Mouse (Mus musculus) ovary, adult 18-20 months (tissue): ENCODE measurements around the gene Calr3.

Experiments used
- DNase-seq: peaks from one replicate; pipeline ENCODE4 v3.0.0; 2022; ENCODE audit warnings: low spot score, mixed read lengths

The Calr3 gene

DNA sequence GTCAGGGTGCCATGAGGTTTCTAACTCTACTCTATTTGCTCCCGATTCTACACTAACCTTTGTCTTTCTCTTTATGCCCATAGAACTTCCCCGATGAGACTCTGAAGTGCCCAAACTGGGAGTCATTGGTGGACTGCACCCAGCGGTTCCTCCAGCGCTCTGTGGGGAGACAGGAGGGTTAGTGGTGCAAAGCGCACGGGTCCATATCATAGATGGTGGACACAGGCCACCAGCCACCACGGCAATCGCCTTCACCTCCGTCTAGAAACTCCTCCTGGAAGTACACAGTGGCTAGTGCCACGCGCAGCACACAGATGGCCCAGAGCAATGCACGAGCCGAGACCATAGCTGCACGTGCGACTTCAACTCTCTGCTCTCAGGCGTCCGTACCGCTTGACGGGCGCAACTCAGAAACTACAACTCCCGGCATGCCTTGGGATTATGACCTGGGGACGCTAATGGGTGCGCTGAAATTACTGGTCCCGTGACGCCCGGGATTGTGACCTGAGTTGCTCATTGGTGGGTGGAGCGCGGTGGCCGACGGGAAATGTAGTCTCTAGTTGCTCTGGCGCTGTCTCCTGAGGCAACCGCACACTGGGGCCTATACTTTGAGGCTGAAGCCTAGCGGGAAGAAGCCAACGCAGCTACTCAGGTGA, at the start of gene Calr3, which contains the start of gene 1700030K09Rik:
Gene Calr3, minus strand, starts transcription at position 533 of the 656 bp plus-strand sequence.
Gene 1700030K09Rik, plus strand, starts transcription at position 543 of the 656 bp plus-strand sequence.
- DNase-seq, result peak; percentile 95

DNA sequence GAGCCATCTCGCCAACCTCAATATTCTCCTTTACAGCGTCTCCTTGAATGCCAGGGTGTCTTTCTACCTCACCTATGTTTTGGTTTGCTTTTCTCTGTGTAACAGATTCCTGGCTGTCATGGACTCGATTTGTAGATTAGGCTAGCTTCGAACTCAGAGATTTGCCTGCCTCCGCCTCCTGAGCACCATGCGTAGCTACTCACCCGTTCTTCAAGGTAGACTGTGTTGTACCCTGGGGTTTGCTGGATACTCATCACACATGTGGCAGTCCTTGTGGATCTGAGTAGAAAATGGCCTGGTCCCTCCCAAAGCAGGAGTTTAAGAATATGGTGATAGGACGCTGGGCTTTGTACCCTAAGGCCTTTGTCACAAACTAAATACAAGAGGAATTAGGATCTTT, 49.7 kb upstream of the Calr3 start:
- no peak for DNase-seq

DNA sequence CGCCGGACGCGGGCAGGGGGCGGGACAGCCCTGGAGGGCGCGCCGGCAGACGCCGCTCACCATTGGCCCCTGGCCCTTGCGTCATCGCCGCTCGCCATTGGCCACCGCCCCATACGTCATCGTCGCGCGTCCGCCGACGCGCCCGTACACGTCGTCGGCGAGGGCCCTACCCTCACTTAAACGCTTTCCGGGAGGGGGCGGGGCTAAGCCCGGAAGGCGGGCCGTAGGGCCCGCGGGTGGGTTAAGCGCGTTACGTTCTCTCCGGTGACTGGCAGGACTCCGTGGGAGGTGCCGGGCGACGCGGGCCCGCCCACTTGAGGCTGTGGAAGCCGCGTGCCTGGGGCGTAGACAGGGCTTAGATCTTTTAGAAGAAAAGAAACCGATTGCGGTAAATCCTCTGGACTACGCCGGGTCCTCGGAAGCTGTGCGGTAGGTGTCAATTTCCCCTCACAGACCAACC, 49.0 kb upstream of the Calr3 start:
- peak; percentile 99 for DNase-seq

DNA sequence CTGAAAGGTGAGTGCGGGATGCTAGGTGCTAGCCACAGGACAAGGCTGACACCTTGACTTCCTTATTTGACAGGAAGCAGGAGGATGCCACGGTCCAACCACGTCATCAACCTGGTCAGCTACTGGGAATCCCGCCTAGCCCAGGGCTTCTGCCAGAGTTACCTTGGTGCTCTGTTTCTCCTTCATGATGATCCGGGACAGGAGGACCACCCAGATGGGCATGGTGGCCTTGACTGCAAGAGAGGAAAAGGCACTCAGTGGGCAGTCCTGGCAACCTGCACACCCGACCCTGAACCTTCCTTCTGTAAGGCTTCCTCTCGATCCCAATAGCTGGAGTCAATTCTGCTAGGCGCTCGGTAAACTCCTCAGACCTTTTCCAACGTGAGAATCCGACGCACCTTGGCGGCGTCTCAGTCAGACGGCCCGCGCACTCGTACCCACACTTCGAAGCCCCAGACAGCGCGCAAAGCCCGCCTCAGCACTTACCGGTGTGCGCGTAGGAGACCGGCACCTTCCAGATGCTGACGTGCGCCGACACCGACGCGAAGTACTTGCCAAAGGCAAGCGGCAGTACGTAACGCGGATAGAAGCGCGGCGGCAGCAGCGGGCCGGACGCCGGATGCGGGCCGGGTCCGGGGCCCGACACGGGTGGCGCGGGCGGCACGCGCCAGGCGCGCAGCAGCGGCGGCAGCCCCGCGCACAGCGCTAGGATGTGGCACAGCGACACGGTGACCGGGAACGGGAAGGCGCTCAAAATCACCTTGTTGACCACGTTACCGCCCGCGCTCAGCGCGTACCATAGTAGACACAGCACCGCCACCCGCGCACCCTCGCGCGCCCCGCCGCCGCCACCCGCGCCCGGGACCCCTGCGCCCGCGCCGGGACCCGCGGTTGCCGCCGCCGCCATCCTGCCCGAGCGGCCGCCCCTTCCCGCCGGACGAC, 48.3 kb upstream of the Calr3 start, which contains the start of gene Slc35e1:
Gene Slc35e1, minus strand, starts transcription at position 935 of the 942 bp plus-strand sequence.
- DNase-seq, result no peak

DNA sequence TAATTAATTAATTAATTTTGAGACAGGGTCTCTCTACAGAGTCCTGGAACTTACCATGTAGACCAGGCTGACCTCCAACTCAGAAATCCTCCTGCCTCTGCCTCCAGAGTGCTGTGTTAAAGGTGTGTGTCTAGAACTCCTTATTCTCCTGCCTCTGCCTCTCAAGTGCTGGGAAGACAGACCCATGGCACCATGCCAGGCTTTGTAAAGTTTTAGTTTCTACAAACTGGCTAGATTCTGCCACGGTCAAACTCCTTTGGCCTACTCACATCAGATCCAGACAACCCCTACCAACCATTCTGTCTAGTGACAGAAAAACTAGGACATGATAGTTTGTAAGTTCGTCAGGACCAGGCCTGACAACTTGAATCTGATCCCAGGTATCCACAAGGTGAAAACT, 47.3 kb upstream of the Calr3 start:
- no peak for DNase-seq

DNA sequence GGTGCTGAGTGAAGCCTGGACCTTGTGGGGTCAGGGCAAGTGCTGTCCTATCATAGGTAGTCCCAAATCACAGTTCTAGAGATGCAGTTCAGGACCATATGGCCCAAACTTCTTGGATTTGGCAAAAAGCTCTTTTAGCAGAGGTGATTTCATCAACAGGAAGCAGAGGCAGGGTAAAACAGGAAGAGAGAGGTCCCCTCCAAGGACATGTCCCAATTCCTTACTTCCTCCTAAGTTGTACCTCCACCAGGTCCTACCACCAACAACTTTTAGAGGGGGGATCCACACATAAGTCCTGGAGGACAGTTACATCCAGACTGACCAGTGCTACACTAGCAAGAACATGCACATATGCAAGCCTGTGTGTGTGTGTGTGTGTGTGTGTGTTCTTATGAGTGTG, 43.3 kb upstream of the Calr3 start:
- no peak for DNase-seq

DNA sequence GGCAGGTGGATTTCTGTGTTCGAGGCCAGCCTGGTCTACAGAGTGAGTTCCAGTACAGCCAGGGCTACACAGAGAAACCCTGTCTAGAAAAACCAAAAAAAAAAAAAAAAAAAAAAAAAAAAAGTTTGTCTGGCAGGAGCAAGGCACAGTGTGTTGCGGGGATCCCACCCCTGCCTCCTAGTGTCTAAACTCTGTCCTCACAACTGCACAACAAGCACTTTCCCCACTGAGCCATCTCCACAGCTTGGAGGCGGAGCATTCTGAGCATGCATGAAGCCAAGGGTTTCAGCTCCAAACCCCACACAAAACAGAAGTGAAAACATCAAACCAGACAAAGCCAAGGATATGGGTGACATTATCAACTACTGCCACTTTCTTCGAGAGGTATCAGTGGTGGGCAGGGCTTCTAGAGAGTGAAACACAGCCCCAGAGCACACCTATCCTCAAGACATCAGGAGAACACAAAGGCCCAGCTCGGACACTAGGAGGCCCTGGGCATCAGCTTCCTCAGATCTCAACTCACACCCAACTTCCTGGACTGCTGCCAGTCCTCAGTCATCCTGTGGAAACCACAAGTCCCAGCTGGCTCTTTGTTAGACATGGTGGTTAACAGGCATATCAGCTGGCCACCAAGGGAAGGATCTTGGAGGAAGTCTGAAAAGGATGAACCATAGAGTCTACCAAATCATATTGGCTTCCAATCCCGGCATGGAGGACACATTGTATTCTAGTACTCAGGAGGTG, 42.0 kb upstream of the Calr3 start:
- DNase-seq, result no peak

DNA sequence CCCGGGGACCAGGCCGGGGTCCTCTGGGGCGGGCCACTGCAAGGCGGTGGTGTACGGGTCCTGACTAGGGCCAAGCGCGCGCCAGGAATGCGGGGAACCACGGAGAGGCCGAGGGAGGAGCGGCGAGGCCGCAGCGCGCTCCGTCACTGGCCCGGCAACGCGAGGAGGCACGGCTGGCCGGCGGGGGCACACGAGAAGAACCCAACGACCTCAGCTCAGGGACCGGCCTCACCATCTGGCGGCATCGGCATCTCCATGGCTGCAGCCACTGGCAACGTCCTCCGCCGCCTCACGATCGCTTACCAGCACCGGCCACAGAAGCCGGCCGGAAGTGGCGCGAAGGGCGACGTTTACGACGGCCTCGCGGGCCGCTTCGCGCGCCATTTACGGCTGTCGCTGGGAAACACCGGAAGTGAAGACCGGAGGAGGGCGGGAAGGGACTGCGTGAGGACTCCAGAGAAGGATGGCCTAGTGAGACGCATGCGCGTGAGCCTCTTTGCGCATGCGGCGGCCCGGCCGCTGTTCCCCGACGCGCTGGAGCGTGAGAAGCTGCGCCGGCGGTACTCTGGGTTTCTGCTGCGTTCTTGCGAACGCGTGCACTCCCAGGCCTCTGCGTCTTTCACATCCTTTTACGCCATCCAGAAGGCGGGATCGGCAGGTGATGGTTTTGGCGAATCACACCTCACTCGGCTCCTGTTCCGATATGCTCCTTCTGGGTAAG, 31.3 kb upstream of the Calr3 start, which contains the start of gene Cherp:
Gene Cherp, minus strand, starts transcription at position 401 of the 721 bp plus-strand sequence.
- peak; percentile 98 for DNase-seq

DNA sequence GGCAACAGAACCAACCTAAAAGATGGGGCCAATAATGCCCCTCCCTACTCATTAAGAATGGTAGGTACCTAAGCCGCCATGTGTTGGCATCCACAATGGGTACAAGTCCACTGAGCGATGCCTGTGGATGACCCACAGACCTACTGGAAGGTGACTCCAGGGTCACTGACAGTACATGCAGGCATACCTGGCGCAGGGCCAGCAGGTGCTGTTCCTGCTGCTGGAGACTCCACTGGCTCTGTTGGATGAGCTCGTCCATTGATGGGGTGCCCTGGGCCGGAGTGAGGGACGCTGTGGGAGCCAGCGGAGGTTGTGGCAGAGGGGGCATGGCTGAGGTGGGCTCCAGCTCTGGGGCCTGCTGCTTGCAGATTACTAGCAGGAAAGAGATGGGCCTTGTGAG, 27.0 kb upstream of the Calr3 start:
- no peak for DNase-seq

DNA sequence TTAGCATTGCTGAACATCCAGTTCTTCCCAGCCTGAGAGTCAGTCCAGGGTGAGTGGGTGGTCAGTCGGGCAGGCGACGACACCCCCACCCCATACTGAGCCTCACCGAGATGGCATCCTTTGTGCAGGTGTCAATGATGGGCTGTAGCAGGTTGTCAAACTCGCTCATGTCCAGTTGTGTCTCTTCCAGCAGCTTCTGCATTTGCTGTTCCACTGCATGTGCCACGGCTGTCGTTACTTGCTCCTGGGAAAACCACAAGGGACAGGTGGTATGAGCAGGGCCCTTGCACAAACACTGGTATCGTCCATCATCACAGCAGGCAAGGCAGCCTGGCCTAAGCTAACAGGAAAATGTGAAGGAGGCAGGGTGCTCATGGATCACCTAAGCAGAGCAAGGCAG, 26.3 kb upstream of the Calr3 start:
- DNase-seq, result no peak

DNA sequence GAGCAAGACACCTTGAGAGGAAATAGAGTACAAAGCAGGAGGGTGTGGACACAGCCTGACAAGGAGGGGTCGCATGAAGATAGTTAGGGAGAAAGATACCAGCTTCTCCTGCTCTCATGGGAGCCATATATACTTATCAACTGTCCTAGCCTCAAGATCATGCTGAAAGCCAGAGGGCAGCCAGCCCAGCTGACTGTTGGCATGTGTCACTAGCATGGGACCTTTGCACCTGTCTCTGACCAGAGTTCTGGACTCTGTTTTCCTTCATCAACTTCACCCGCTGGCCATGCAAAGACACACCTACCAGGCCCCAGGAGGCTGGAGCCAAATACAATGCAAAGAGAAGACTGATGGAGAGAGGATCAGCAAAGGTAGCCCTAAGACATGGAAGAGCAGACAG, 25.6 kb upstream of the Calr3 start:
- no peak for DNase-seq

DNA sequence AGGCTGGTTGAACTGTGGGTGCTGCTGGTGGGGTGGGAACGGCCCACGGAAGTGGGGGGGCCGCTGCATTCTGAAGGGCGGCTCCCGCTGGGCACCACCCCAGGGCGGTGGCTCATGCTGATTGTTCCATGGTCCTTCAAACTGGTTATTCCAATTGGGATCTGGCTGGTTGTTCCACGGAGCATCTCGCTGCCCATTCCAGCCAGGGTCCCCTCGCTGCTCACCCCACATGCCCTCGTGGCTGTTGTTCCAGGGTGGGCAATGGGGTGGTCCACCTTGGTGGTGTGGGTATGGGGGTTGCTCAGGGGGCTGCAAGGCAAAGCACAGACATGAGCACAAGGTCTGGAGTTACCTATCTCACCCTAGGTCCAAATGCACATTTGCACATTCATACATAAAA, 20.5 kb upstream of the Calr3 start:
- no peak for DNase-seq

DNA sequence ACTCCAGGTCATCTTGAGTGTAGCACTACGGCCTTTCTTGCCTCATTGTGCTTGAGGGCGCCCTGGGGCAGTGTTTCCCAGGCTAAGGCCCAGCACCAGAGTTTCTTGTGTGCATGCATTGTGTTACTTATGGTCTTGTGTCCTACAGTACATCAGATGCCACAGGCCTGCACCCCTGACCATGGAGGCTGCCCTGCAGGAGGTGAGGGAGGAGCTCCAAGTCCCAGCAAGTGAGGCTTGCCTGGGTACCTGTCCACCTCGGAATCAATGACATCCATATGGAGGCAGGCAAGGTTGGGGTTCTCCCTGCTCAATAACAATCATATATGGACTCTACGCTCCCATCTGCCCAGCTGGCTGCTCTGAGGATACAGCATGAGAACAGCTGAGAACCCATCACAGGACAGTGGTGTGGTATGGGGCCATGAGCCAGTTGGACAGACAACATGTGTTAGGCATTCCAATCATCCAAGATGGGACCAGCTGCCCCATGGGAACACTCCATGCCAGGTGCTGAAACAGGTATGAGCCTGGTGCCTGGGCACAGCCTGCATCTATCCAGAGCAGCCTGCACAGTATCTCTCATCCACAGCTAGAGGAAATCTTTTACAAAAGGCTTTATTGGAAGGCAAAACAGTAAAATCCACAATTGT, 16.3 kb upstream of the Calr3 start:
- no peak for DNase-seq

DNA sequence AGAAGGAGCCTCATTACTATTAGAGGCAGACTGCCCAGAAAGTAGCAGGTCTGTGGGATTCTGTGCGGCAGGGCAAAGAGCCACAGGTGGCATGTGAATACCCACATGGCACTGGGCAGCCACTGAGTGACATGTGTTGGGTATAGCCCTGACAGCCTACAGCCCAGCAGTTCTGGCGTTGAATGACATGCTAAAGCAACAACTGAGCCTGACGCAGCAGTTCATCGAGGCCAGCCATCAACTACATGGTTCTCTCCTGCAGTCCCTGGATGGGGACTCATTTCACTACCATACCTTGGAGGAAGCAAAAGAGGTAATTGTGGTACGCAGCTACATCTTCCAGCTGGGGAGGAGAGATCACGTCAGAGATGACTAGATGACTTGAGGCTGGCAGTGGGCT, 14.8 kb upstream of the Calr3 start:
- DNase-seq, result no peak

DNA sequence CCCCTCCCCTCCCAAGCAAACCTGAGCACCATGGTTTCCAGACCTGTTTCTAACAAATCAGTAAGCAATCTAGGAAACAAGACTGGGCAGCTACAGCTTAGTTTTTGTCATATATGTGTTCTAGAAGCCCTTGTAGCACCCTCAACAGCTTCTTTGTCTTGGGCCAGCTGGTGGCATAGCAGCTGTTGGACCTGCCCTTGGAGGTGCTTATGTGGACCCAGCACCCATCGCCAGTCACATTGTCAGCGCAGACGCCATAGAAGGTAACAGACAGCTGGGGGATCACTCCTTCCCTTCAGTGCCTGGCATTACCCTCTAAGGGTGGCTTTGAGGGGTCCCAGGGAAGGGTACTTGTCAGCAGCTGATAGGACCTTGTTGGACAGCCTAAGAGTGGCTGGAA, 14.1 kb upstream of the Calr3 start:
- DNase-seq, result no peak

DNA sequence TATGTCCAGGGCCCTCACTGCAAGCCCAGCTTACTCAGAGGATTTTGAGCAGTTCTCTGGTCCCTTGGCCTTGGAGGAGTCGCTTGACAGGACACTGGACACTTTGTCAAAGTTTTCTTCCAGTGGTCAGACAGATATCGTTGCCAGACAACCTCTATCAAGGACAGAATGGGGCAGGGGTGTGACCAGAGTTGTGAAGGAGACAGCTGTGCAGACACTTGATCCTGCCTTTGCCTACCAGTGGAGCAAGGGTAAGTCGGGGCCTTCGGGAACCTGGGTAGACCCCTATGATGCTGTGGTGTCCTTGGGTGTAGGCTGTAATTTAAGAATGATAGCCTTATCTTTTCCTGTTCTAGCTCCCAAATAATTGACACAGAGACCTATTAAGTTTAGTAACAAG, 11.6 kb upstream of the Calr3 start:
- no peak for DNase-seq

DNA sequence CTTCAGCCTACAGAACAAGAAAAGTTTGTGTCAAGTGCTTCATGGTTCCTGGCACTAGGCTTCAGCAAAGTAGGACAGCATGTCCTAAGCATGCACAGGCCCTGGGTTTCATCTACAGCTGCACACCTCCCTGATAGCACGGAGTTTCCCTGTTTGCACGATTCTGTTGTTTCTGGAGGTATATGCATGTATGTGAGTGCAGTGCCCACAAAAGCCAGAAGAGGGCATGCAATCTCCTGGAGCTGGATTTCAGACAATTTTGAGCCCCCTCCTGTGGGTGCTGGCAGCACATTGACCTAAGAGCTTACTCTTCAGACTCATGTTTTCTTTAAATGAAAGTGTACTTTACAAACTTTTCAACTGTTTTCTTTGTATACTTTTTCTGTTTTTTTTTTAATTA, 10.2 kb upstream of the Calr3 start:
- DNase-seq, result no peak

DNA sequence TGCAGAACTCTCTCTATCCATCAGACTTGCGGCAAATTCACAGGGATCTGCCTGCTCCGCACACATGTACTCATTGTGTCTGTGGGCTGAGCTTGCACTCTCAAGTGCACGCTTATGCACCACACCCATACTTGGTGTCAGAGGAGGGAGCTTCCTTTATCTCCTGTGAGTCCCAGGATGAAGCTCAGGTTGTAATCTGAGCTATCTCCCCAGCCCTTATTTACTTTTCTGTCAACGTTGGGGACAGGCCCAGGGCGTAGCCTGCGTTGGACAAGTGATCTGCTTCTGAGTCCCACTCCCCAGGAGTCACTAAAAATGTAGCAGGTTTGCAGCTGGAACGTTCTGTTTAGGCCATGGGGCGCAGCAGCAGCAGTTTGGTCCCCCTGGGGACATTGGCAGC, 7.8 kb upstream of the Calr3 start:
- DNase-seq, result no peak

DNA sequence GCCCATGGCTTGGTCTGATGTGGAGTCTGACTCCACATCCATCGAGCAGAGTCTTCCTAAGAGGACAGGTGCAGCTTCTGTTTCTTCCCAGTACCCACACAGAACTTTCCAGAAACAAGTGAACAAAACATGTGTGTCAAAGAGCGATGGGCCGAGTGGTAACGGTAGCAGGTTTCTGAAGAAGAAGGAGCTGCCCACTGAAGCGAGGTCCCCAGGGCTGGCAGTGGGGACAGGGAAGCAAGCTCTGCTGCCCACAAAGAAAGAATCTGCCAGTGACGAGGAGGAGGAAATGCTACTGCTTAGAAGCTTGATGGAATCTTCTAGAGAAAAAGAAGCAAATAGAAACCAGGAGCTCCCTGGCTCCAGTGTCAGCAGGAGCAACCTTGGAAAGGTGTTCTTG, 1.4 kb upstream of the Calr3 start:
- no peak for DNase-seq

DNA sequence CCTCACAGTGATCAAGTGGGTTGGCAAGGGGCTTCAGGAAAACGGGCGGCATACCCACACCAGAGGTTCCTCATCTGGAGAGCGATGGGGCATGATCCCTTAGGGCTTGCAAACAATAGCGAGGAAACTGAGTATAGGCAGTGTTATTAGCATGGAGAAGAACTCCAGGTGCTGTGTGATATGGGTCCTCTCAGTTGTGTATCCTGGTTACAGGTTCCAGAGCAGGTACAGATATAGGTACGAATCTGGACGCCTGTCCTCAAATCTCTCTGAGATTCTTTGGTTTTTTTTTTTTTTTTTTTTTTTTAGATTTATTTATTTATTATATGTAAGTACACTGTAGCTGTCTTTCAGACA, 302 bp upstream of the Calr3 start:
- DNase-seq, result no peak
